Mouse (Mus musculus): ENCODE results near the gene Rbm41. TPM values are rescaled to one million over a fixed set of nuclear protein-coding genes. Genes with fewer than 3 reads are reported as not detected.

Rbm41 gene
- polyA plus RNA-seq (2017; shearing (Covaris generic)) = 1 to 10 TPM; 6.3 to 7.9 TPM

GRCm38 (mm10) chrX:139997740-139998690 lies at the start of gene Rbm41:
Rbm41 (minus strand) TSS chrX:139998595.

GRCm38 (mm10) chrX:139870938-139871791 lies 127.2 kb downstream of the Rbm41 start, which contains the start of gene Morc4:
Morc4 (minus strand) TSS chrX:139871677.

Other genes with a start within 250 kb of the Rbm41 start
- gene Ripply1, start 216.2 kb downstream of the Rbm41 start, polyA plus RNA-seq (2017; shearing (Covaris generic)) = not detected
- under 1 TPM in 1 of 2 experiments, not detected in 1; 0.12 TPM for gene Cldn2, start 197.8 kb downstream of the Rbm41 start, polyA plus RNA-seq (2017; shearing (Covaris generic))
- 1 to 10 TPM in 1 of 2 experiments, under 1 TPM in 1; 0.27 to 1.5 TPM for gene Morc4, start 126.9 kb downstream of the Rbm41 start, polyA plus RNA-seq (2017; shearing (Covaris generic))
- gene Nup62cl, start 64.1 kb upstream of the Rbm41 start, polyA plus RNA-seq (2017; shearing (Covaris generic)) = under 1 TPM in 1 of 2 experiments, not detected in 1; 0.84 TPM
- gene Pih1h3b, start 64.3 kb upstream of the Rbm41 start, polyA plus RNA-seq (2017; shearing (Covaris generic)) = not detected

Data from inflammation-experienced regulatory T-cells (primary cell).